Mouse (Mus musculus): Measurements from ENCODE around the gene Sac3d1.

GRCm38 (mm10) chr19:6070571-6071250, 47.7 kb downstream of the Sac3d1 start:
- TF ChIP-seq POLR2A (IDR thresholded peaks at IDR 0.05; ENCODE audit: insufficient read length, low read depth) = no peak
- TF ChIP-seq SRF (IDR thresholded peaks at IDR 0.05; ENCODE audit: control insufficient read depth, insufficient read length, low read depth) = no peak
- no peak for TF ChIP-seq TCF12 (IDR thresholded peaks at IDR 0.05; ENCODE audit: insufficient read depth, poor library complexity, severe bottlenecking)
- TF ChIP-seq MYOD1 (IDR thresholded peaks at IDR 0.05; ENCODE audit: control insufficient read depth in 1 of 3, insufficient read length in 2 of 3, low read depth in 2 of 3) = no peak
